Mouse (Mus musculus) natural killer cell, adult 2 months (primary cell): ENCODE measurements at regions not wholly inside any gene's neighbourhood (a gene's known extent, or its start where the extent isn't known, plus 50 kb on each side); places are given as distances from the start of the nearest gene placed in this dataset.
A peak's percentile ranks its signal among the peaks of the same experiment; 100 is the strongest.

Source experiments
- DNase-seq, 2 experiments: peaks; one replicate each; pipeline ENCODE4 v3.0.0; 2022; ENCODE audit warnings: low spot score in 2 of 2

- DNase-seq: no peak
Observed at GRCm38 (mm10) chr4:48725660-48726348, 62.5 kb downstream of the Cavin4 start.

DNA sequence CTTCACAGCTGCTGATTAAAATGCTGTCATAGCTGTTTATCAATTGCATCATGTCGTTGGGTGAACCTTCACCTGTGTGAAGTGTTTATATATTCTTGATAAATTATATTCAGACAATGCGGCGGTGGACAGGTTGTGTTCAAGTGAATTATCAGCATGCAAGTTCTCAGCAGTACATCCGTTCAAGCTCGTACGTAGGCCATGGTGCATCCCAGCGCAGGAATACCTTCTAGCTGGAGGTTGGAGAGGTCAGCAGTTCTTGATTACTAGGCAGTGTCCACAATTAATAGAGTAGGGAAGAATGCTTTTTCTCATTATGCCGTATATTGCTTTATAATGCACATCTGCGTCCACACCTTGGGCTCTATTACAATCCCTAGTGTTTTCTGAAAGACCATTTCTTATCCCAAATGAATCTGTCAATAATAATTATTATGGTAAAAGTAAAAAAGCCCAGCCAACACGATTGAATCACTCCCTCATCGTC is 63.1 kb downstream of the Cavin4 start:
- DNase-seq: no peak

GRCm38 (mm10) chr4:48734854-48735564 is 71.7 kb downstream of the Cavin4 start:
- DNase-seq: no peak

DNA sequence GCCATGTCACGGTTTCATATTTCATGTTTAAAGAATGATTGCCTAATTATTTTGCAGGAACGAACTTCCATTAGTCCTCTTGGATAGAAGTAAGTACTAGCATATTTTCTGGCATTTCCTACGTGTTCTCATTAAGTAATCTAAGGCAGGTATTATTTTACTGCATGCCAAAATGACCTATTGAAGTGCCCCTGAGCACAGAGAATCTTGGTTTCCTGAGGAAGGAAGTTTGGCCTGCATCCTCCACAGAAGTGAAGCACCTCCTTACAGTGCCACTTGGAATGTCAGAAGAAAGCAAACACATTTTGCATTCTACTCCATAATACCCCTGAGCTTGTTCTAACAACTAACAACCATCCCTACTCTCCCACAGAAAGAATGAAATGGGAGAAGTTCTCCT is 82.9 kb downstream of the Cavin4 start:
- no peak for DNase-seq

GRCm38 (mm10) chr4:48749566-48749965 is 86.3 kb downstream of the Cavin4 start:
- DNase-seq: no peak

DNA sequence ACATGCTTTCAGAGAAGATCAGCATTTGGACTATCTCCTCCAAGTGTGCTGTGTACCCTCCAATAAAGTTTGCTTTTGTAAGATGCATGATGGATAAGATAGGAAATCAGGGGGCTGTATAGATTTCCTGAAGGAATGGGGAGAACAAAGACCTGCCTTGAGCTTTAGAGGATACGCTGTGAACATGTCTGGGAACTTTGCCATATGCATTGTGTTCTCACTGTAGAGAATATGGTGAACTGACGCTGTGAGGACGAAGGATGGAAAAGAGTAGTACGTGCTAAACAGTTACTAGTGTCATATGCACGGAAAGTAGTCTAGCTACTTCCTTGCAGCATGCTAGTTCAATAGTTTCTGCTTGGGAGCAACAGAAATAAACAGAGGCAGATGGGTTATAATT is 86.8 kb downstream of the Cavin4 start:
- DNase-seq: no peak

- DNase-seq: no peak
Observed at GRCm38 (mm10) chr4:48754466-48755171, 91.3 kb downstream of the Cavin4 start.

GRCm38 (mm10) chr4:48760625-48761024 is 97.3 kb downstream of the Cavin4 start:
- DNase-seq: no peak

GRCm38 (mm10) chr4:48766458-48766857 is 103.1 kb downstream of the Cavin4 start:
- no peak for DNase-seq

GRCm38 (mm10) chr4:48770403-48770953 is 107.2 kb downstream of the Cavin4 start:
- no peak for DNase-seq

GRCm38 (mm10) chr4:48770954-48771665 is 107.8 kb downstream of the Cavin4 start:
- peak in 1 of 2 experiments; percentile 4 for DNase-seq

DNA sequence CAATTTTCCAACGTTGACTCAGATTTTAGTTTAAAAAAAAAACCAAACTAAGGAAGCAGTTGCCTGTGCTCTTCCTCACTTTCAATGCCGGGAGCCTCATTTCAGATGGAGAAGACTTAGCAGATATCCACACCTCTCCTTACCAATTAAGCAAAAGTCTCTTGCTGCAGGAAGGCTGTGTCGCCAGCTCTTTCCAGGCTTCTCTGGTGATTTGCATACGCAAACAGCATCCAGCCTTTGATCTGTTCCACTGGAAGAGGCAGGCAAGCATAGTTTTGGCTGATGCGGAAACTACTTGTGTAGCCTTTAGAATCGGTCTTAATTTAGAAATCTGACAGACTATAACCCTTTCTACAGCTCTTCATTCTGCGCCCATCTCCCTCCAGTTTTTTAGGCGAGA is 108.5 kb downstream of the Cavin4 start:
- DNase-seq: no peak

GRCm38 (mm10) chr4:48779202-48779905 is 116.0 kb downstream of the Cavin4 start:
- peak; percentile 23 to 28 for DNase-seq

DNA sequence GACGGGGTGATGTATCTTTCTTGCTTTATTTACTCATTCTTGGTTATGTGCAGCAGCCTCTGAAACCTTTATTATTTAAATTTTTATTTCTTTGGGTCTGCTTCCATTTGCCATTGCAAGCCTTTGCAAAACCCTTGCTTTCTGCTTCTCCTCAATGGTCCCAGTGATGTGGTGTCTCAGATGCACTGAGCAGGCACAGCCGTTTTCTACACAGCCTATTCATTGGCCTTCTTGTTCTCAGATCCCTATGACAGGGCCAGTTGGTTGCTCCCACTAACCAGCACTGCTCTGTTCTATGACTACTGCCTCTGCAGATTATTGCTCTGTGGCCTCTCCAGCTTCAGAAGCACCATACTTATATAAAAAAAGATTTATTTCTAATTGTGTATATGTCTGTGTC is 116.6 kb downstream of the Cavin4 start:
- no peak for DNase-seq

DNA sequence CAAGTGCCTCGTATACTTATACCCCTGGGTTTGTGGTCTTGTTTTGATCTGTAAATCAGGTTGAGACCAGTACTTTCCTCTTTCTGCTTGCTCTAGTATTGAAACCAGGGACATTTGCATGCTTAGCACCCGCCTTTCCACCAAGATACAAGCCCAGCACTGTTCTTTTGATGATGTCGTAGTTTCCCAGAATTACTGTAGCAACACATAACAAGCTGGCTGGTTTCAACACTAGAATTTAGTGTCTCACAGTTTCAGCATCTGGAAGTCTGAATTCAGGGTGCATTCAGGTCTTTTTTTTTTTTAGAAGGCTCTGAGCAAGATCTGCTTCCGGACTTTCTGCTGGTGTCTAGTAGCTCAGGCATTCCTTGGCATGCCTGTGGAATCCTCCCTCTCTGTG is 117.8 kb downstream of the Cavin4 start:
- no peak for DNase-seq

DNA sequence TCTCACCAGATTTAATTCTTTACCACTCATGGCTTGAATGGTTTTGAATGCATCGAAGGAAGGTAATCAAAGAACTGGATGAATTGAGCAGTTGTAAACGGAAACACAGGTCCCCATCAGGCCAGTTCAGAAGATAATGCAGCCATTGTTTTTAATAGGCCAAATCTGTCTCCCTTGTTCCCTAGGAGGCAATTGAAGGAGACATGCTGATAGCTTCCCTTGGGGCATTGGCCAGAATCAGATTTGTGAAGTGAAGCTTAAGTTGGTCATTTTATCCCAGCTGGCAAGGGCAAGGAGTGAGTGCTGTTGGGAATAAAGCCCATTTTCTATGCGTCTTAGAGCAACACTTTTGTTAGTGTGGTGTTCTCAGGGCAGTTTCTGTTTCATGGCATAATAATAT is 119.4 kb downstream of the Cavin4 start:
- no peak for DNase-seq

GRCm38 (mm10) chr4:48791096-48791495 is 127.8 kb downstream of the Cavin4 start:
- no peak for DNase-seq

- no peak for DNase-seq
Observed at GRCm38 (mm10) chr4:48803777-48804176, 140.5 kb downstream of the Cavin4 start.

- no peak for DNase-seq
Observed at GRCm38 (mm10) chr4:48808571-48808970, 145.3 kb downstream of the Cavin4 start.

DNA sequence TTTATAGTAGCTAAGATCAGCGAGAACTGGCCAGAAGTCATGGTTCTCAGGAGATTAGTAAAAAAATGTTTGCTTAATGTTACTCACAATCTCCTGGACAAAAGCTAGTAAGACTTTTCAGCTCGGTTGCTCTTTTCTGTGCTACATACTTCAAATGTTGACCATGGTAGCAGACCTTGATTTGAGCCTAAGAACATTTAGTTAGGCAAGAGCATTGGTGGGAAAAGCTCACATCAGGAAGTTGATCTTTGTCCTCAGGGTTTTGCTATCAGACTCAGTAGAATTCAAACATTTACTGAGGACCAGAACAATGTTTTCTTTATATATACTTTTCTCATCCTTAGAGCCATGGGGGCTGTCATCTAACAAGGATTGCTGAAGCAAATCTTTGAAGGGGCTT is 170.4 kb downstream of the Cavin4 start:
- no peak for DNase-seq

DNA sequence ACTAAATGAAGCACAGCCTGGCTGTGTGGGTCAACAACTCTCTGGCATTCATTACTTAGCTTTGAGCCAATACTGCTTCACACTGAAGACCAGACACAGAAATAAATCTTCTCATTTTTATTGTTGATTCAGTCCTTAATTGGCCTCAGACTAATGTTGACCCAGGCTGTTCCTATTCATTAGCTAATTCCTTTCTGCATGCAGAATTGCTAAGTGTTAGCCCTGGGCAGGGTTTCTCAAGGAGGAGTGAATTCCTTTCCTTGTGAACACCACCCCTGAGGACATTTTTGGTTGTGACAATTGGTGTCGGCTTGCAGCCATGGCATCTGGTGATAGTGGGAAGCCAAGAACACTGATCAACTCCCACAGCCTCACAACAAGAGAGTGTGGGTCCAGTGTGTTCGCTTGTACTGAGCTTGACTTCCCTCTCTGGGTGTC is 179.5 kb downstream of the Cavin4 start:
- no peak for DNase-seq
